Mouse (Mus musculus): ENCODE results near the gene Opn1mw. TPM values are rescaled to one million over a fixed set of nuclear protein-coding genes. Genes with fewer than 3 reads are reported as not detected.
"Not testable (repeated sequence)": the region's sequence is repeated elsewhere in the genome, so short reads cannot be mapped to it uniquely, and the experiment has no call there.

Opn1mw gene
- not detected for total RNA-seq (2021)
- long read RNA-seq, experiment 1 = 0 reads
- long read RNA-seq, experiment 2 = 0 reads

DNA sequence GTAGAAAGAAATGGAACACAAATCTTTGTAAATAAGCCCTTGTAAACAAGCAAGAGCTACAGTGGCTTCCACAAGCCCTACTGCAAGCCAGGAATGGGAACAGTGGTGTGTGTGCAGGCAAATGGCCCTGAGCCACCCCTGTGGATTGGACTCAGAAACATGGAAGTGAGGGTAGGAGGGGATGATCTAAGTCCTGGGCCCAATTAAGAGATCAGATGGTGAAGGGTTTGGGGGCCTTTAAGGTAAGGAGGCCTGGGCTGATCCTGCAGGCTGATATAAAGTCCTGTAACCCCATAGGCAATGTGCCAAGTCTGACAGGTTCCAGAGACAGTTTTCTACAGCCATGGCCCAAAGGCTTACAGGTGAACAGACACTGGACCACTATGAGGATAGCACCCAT, at the start of gene Opn1mw:
Opn1mw (plus strand) TSS at position 301 of the 400 bp plus-strand sequence.
- no peak for DNase-seq

DNA sequence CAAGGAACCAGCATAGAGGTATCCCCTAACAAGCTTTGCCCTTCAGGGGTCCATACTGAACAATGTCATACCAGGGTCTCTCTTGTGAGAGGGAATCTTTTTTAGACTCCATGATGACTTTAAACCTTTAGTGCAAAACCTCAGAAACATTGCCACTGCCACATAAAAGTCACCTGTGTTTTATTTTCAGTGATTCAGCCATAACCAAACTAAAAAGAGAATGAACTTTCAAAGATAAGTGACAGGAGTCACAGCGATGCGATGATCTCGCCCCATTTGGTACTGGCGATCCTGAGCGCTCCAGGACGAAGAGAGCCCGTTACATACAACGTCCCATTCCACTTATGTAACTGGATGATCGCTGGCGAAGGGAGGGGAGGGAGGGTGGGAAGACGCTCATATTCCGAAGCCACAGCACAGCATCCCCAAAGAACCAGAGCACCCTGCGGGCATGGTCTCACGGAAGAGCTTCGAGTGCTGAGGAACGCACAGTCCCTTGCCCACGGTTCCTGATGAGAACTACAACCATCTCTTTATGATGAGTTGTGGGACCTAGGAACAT, 42.9 kb upstream of the Opn1mw start:
- peak; percentile 5 to 19 for DNase-seq

DNA sequence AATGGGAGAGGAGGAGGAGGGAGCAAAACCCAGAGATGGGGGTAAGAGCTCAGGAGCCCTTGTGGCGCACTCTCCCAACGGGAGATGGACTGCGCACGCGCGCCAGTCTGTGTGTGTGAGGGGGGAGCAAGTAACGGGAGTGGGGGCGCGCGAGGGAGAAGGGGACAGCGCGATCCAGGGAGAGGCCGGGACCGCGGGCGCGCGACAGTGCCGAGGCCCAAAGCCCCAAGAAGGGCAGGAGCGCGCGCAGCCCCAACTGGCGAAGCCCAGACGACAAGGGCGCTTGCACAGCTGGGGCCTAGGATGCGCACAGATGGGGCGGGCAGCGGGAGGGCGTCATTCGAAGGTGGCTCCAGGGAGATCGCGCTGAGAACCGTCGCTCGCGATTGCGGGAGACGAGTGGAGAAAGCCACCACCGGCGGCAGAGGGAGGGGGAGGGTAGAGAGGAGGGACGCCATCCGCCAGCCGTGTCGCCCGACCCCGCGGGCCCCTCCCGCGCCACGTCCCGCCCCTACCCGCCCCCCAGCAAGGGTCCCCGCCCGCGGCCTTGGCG, 42.2 kb upstream of the Opn1mw start:
- peak; percentile 84 to 85 for DNase-seq

DNA sequence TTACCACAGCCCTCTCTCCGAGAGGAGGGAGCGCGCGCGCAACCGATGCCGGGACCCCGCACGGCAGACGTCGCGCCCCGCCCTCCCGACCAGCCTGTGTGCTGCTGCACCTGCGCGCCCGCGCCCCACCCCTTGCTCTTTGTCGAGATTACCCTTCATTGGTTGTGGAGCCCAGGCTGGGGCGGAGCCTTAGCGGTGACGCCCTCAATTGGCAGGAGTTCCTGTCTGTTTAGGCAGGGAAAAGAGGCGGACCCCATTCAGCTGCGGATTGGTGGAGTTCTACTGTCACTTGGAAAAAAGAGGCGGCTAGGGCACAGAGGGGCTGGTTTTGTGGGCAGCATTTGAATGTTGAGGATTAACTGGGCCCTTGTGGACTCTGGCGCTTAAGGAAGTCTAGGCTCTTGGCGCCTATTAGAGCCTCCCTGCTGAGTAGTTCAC, 41.6 kb upstream of the Opn1mw start:
- peak; percentile 96 to 97 for DNase-seq

DNA sequence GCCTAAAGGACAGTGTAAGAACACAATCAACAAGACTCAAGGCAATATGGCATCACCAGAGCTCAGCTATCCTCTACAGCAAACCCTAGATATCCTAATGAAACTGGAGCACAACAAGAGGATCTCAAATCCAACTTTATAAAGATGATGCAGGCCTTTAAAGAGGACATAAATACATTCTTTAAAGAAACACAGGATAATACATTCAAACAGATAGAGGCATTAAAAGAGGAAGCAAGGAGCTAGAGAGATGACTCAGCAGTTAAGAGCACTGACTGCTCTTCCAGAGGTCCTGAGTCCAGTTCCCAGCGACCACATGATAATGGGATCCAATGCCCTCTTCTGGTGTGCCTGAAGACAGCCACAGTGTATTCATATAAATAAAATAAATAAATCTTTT, 32.1 kb upstream of the Opn1mw start:
- no peak for DNase-seq

DNA sequence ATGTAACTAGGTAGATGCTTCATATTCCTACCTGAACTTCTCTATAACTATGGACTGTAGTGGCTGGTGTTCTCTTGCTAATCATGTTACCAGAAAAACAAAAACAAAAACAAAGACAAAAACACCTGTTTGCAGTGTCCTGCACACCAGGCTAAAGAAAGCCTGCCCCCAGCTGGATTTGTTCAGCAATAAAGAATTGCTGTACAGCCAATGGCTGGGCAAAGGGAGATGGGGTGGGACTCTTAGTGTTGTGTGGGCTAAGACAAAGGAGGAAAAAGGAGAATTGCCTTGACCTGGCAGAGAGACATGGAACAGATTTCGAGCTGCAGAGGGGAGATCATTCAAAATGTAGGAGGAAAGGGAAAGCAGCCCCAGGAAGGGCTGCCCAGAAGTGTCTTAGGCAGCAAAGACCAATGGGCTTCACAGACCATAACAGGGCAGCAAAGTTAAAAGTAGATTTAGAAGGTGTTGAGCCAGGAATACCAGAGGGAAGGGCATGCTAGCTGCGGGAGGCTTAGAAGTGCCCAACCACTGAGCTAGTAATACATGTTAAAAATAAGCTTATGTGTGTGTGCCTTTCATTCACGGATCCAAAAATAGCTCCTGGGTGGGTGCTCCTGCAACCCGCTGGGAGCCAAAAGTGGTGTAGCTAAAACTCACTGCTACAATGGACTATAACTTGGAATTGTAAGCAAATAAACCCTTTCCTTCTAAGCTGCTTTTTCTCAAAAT, 23.6 kb upstream of the Opn1mw start:
- DNase-seq = peak in 1 of 2 experiments; percentile 1

DNA sequence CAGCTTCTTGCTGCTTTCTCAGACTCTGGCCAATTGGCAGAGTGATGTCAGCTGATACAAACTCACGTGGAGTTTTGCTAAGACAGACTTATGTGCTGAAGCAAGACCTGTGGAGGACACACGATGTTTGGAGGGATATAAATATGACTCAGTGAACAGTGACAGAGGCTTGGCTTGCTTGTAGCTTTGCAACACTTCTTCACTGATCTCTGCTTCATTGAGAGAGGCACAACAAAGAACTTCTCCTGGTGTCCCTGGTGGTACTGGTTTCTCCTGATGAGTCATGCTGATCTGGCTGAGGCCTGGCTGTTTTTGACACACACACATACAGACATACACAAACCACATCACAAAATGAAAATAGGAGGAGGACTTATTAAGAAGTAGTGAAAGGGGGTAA, 21.3 kb upstream of the Opn1mw start:
- DNase-seq = peak in 1 of 2 experiments; percentile 17

DNA sequence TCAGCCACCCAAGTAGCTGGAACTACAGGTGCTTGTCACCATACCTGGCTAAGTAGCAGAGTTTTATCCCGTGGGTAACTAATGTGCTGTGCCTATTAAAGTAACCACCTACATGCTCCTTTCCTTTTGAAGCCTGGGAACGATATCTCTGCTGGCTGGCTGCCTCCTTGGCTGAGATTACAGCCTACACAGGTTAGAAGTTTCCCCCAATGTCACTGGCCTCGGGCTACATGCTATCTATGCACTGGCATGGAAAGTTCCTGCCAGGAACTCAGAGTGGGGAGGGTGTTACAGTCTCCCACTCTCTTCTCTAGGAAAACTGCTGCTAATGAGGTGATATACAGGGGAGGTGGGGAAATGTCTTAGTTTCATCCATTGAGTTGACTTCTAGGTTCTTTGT, 18.5 kb upstream of the Opn1mw start:
- no peak for DNase-seq

DNA sequence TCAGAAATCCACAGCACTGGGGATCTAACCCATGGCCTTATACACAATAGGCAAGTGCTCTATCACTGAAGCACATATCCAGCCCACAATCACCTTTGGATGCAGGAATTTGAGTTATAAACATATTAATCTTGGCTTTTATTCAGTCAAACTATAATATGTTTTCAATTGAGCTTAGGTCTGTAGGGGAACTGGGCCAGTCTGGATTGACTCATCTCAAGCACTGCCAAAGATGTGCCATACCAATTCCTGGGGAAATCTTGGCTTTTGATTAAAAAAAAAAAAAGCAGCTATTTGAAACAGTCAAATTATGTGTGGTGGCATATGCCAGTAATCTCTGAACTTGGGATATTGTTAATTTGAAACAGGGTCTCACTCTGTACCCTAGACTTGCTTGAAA, 13.2 kb upstream of the Opn1mw start:
- DNase-seq = no peak

DNA sequence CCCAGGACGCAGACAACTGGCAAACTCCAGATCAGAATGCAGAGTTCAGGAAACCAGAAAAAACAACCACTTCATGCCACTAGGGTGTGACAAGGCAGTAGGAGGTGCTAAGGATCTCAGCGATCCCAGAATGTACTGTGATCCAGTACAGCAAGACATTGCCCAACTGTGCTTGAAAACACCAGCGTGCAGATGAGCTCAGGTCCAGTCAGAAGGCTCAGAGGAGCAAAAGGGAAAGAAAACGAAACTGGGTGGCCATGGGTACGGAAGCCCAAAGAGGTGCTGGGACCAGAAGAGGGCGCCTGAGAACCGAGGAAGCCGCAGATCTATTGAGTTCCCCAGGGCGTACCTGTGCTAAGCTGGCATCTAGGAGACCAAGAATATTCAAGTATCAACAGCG, 11.8 kb upstream of the Opn1mw start:
- DNase-seq = peak; percentile 64 to 72

DNA sequence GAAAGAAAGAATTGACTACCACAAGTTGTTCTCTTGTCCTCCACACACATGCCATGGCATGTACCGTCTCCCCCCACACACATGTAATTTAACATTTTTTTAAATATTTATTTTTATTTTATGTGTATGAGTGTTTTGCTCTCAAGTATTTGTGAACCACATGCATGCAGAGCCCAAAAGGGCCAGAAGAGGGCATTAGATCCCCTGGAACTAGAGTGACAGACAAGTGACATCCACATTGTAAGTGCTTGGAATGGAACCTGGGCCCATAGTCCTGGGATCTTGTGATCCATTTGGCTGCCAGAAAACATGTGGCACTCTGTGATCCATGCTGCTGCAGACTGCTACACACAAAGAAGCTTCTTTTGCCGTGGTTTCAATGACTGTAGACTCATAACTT, 2.3 kb upstream of the Opn1mw start:
- peak; percentile 3 to 7 for DNase-seq

DNA sequence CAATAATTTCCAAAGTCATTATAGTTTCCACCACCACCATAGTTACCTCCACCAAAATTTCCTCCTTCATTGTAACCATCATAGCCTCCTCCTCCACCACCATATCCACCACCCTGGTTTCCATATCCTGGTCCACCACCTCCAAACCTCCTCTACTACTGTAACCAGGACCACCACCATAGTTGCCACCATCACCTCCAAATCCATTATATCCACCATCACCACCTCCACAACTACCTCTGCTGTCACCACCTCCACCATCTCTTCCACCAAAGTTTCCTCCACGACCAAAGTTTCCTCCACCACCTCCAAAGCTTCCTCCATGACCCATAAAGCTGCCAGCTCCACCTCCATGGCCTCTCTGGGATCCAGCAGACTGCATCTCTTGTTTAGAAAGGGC, 8.0 kb downstream of the Opn1mw start, which contains the start of gene Mecp2:
Mecp2 (minus strand) TSS at position 101 of the 400 bp plus-strand sequence.
- DNase-seq = not testable (repeated sequence)

DNA sequence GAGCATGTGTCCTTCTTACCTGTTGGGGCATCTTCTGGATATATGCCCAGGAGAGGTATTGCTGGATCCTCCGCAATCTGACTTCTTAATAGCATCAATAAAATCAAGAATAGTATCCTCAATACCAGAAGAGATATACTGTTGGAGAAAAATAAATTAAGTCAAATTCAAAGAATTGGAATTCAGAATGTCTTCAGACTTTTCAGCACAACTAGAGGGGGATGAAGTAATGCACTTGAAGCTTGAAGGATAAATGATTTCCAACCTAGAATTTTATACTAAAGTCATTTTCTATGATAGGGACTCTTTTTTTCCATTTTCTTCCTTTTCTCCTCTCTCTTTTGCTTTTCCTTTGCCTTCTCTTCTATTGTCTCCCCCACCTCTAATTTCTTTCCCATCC, 40.5 kb downstream of the Opn1mw start, which contains the start of gene Tex28:
Tex28 (minus strand) TSS at position 101 of the 400 bp plus-strand sequence.
- DNase-seq = no peak

DNA sequence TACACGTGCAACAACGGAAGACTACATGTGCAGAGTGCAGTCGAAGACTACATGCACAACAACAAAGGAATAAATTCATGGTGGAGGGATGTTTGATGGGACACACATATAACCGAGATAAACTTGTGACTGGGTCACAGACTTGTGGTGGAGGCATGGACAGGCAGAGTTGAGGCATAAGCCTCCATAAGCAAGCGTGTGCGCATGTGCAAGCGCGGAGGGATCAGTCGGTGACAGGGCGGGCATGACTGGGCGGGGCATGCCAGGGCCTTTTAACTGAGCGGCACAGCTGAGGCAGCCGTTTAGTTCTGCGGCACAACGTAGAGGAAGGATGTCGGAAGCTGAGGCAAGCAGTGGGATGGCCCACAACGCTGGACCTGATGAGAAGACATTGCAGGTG, 49.7 kb downstream of the Opn1mw start, which contains the start of gene Tktl1:
Tktl1 (plus strand) TSS at position 301 of the 400 bp plus-strand sequence.
- no peak for DNase-seq

Other genes starting within 250 kb of the Opn1mw start
- not detected for gene Avpr2, start 235.4 kb upstream of the Opn1mw start, total RNA-seq (2021)
- gene L1cam, start 231.4 kb upstream of the Opn1mw start, total RNA-seq (2021) = 10 to 100 TPM in 1 of 2 experiments, 1 to 10 TPM in 1; 9.8 to 10.0 TPM
- 1 to 10 TPM; 2.9 to 3.0 TPM for gene Arhgap4, start 205.6 kb upstream of the Opn1mw start, total RNA-seq (2021)
- 10 to 100 TPM; 76.0 to 85.1 TPM for gene Naa10, start 205.5 kb upstream of the Opn1mw start, total RNA-seq (2021)
- gene Renbp, start 196.6 kb upstream of the Opn1mw start, total RNA-seq (2021) = 10 to 100 TPM; 16.1 to 23.8 TPM
- gene Hcfc1, start 161.1 kb upstream of the Opn1mw start, total RNA-seq (2021) = 10 to 100 TPM; 56.9 to 57.1 TPM
- 100 to 1,000 TPM; 112 to 117 TPM for gene Irak1, start 103.5 kb upstream of the Opn1mw start, total RNA-seq (2021)
- gene Mecp2, start 7.9 kb downstream of the Opn1mw start, total RNA-seq (2021) = 10 to 100 TPM; 35.1 to 38.4 TPM
- gene Tex28, start 40.4 kb downstream of the Opn1mw start, total RNA-seq (2021) = not detected
- gene Tktl1, start 49.8 kb downstream of the Opn1mw start, total RNA-seq (2021) = not detected
- gene Flna, start 122.4 kb downstream of the Opn1mw start, total RNA-seq (2021) = 100 to 1,000 TPM; 129 to 211 TPM
- gene Emd, start 127.2 kb downstream of the Opn1mw start, total RNA-seq (2021) = 100 to 1,000 TPM in 1 of 2 experiments, 10 to 100 TPM in 1; 53.0 to 121 TPM
- gene Rpl10, start 143.3 kb downstream of the Opn1mw start, total RNA-seq (2021) = 100 to 1,000 TPM; 409 to 419 TPM
- gene Taz, start 154.4 kb downstream of the Opn1mw start, total RNA-seq (2021) = 10 to 100 TPM; 64.7 to 87.2 TPM
- gene Dnase1l1, start 154.9 kb downstream of the Opn1mw start, total RNA-seq (2021) = 10 to 100 TPM in 1 of 2 experiments, 1 to 10 TPM in 1; 9.4 to 16.3 TPM
- 100 to 1,000 TPM; 235 to 239 TPM for gene Atp6ap1, start 169.6 kb downstream of the Opn1mw start, total RNA-seq (2021)
- gene Gdi1, start 177.5 kb downstream of the Opn1mw start, total RNA-seq (2021) = 100 to 1,000 TPM; 180 to 272 TPM
- gene Fam50a, start 185.6 kb downstream of the Opn1mw start, total RNA-seq (2021) = 10 to 100 TPM; 63.3 to 78.7 TPM
- gene Plxna3, start 201.6 kb downstream of the Opn1mw start, total RNA-seq (2021) = 10 to 100 TPM in 1 of 2 experiments, 1 to 10 TPM in 1; 6.0 to 13.1 TPM
- gene Lage3, start 226.2 kb downstream of the Opn1mw start, total RNA-seq (2021) = 10 to 100 TPM; 42.8 to 58.2 TPM
- gene Ubl4a, start 245.8 kb downstream of the Opn1mw start, total RNA-seq (2021) = 10 to 100 TPM; 59.6 to 72.6 TPM
- 10 to 100 TPM; 22.8 to 26.8 TPM for gene Slc10a3, start 245.9 kb downstream of the Opn1mw start, total RNA-seq (2021)